Mouse (Mus musculus) ES-E14 (cell line): ENCODE measurements around the gene 4933428G20Rik.

Source experiments
- CHD2 ChIP-seq: IDR thresholded peaks from 2 replicates; pipeline ENCODE4 v1.6.1; 2014; ENCODE audit warnings: mild to moderate bottlenecking, low read depth, low read length, inconsistent platforms
- HCFC1 ChIP-seq: IDR thresholded peaks from 2 replicates; pipeline ENCODE4 v1.6.1; 2012; ENCODE audit warnings: low read length, inconsistent platforms, borderline replicate concordance; ENCODE audit not compliant: insufficient read depth
- MAFK ChIP-seq: IDR thresholded peaks from 2 replicates; pipeline ENCODE4 v1.6.1; 2014; ENCODE audit warnings: mild to moderate bottlenecking, low read depth, low read length, inconsistent platforms; ENCODE audit not compliant: insufficient read depth
- ZC3H11A ChIP-seq: IDR thresholded peaks from 2 replicates; pipeline ENCODE4 v1.6.1; 2012; ENCODE audit warnings: low read depth, mild to moderate bottlenecking, inconsistent platforms, low read length, borderline replicate concordance
- ZNF384 ChIP-seq: IDR thresholded peaks from 2 replicates; pipeline ENCODE4 v1.6.1; 2012; ENCODE audit warnings: low read depth, low read length, inconsistent platforms

DNA sequence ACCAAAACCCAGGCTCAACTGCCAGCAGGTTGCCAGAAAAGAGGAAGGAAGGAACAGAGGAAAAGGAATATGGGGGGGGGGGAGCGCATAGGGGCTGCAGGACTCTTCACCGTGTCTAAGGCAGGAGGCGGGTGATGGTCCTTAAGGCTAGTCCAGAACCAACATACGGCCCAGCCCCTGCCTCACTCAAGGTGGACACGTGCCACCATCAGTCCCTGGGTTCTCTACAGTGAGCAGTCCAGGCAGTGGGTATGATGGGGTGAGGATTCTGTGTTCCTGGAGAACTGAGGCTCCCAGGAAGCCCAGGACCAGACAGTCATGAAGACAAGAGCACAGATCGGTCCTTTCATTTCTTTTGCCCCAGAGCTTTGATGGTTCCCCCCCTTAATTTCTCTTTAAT lies 29.9 kb upstream of the 4933428G20Rik start:
- TF ChIP-seq MAFK (no peak), ZNF384 (no peak), HCFC1 (no peak), CHD2 (no peak), ZC3H11A (no peak)
